Comparison of ENCODE assay signal across 14 mouse cellular contexts in genomic region chr11:33220763-33221162, GRCm38 (mm10). TPM values are rescaled to one million over a fixed set of nuclear protein-coding genes. Genes with fewer than 3 reads are reported as not detected.
"Had no signal": no experiment of that assay in that cellular context is flagged by ENCODE, and none has a peak within 500 bp of the region (broad histone marks: within the 10 kb centered on the region; RNA-seq: fewer than 3 reads in every experiment).

No protein-coding gene starts in this region.

- H3K9me3 ChIP-seq: liver, embryonic 15.5 days; midbrain, embryonic 15.5 days had no signal

- H3K9ac ChIP-seq: liver, embryonic 15.5 days; midbrain, embryonic 15.5 days had no signal

- H3K27ac ChIP-seq: kidney, postnatal 0 days; liver, embryonic 15.5 days; midbrain, embryonic 15.5 days; stomach, postnatal 0 days had no signal

- H3K4me3 ChIP-seq: liver, embryonic 15.5 days; midbrain, embryonic 15.5 days had no signal

- H3K4me1 ChIP-seq: liver, embryonic 15.5 days had no signal

- H3K27me3 ChIP-seq: liver, embryonic 15.5 days; midbrain, embryonic 15.5 days had no signal

- ATAC-seq: lung, postnatal 0 days; midbrain, embryonic 15.5 days had no signal

- H3K4me2 ChIP-seq: liver, embryonic 11.5 days; liver, embryonic 15.5 days; midbrain, embryonic 11.5 days; midbrain, embryonic 15.5 days had no signal

- H3K36me3 ChIP-seq: liver, embryonic 15.5 days; midbrain, embryonic 15.5 days had no signal

- DNase-seq: kidney, adult 9 months; kidney, postnatal 36 days; lung, adult 2 months; lung, postnatal 36 days; right cerebral cortex, adult 18-20 months; thymus, postnatal 4 days had no signal

RNA-seq across cellular contexts. Expression of gene Tlx3, which starts 17.4 kb away (rescaled TPM):
- polyA plus RNA-seq: kidney, postnatal 0 days; liver, embryonic 11.5 days; liver, embryonic 15.5 days; lung, adult 2 months; lung, postnatal 0 days; stomach, postnatal 0 days had no signal

RNA-seq across cellular contexts. Expression of gene Gm12117, which starts 55.8 kb away (rescaled TPM):
- polyA plus RNA-seq: kidney, postnatal 0 days; liver, embryonic 11.5 days; liver, embryonic 15.5 days; lung, adult 2 months; lung, postnatal 0 days; midbrain, embryonic 15.5 days; neural tube, embryonic 14.5 days; stomach, postnatal 0 days had no signal
